Mouse (Mus musculus): ENCODE results near the gene Tmprss7. TPM values are rescaled to one million over a fixed set of nuclear protein-coding genes. Genes with fewer than 3 reads are reported as not detected.
A peak's percentile ranks its signal among the peaks of the same experiment; 100 is the strongest.

Tmprss7 gene
- polyA plus RNA-seq (2015; fragmentation: Nextera tagmentation; extraction: Ambion mirVana): not detected in 2 replicates

DNA sequence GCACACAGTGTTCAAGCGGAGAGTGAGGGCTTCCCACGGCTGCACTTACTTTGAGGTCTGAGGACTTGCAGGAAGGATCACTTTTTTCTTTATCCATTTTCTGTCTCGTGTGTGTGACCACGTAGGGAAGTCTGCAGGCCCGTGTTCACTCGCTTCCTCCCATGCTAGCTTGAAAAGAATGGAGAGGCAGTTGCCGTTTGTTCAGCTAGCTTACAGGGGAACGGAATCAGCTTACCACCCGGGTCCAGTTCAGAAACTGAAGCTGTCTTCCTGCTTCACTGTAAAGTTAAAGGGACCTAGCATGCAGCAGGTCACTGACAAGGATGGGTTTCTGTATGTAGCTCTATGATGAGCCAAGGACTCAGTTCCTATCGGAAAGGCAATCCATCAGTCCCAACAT is at the start of gene Tmprss7:
TSS of gene Tmprss7 (minus strand) at position 101 of the 400 bp plus-strand sequence.
- no peak within 1 kb of the TSS for H3K9ac ChIP-seq (ENCODE audit: low read length)

DNA sequence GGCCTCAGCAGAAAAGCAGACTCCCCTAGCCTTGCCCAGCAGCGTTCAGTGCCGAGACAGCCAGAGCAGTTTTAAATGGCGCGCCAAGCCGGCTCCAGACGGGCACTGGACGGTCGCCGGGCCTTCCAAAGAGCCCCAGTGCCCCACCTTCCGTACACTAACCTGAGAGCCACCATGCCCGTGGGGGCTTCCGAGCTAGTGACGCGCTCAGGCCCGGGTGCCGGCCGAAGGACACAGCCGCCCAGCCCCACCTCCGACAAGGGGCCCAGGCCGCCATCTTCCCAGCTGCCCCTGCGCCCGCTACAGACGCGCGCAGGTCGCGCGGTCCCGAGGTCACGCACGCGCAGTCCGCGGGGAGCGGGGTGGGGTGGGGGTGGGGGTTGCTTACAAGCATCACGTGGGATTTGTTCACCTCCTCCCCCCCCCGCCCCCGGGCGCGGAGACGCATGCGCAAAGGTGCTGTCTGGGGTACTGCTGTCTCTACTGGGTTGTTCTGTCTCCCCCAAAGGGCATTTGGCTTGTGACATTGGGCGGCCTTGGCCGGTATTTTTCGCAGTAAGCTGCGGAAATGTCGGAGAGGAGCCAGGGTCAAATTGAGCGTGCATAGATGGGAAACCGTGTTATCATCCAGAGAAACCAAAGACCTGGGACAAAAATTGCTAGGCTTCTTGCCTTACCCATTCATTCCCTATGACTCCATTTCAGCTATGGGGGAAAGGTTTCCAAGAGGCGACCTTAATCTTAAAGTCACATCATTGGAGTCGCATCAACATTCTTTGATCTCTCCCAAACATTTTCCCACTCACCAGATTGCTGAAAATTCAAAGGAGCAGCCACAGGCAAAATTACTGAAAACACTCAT is 49.4 kb upstream of the Tmprss7 start, which contains the start of gene Abhd10:
TSS of gene Abhd10 (minus strand) at position 341 of the 862 bp plus-strand sequence.
- Histone ChIP-seq H3K27me3 (ENCODE audit: control insufficient read depth, insufficient read depth, low read depth, low read length) (no peaks in the 10 kb centered on the region), H3K4me3 (ENCODE audit: low read length) (peak within 1 kb of the TSS; percentile 89), H3K4me2 (ENCODE audit: low read depth, low read length) (peak within 1 kb of the TSS; percentile 83), H3K27ac (ENCODE audit: low read length) (peak within 1 kb of the TSS; percentile 94), H3K9ac (ENCODE audit: low read length) (peak within 1 kb of the TSS; percentile 96), H3K9me3 (ENCODE audit: control insufficient read depth, low read length) (no peaks in the 10 kb centered on the region), H3K36me3 (ENCODE audit: control insufficient read depth, insufficient read depth, low read length) (peaks cover 7% of the 10 kb centered on the region), H3K4me1 (replicated peaks; ENCODE audit: control insufficient read depth, insufficient read depth, low read length) (peaks cover 5% of the 10 kb centered on the region)
- WGBS: under 1% methylated on average over 38 of the region's 51 CpGs
- peak; percentile 99 for ATAC-seq (ENCODE audit: low read depth)

More for the DNA sequence above, at the start of gene Tmprss7:
- no peak for ATAC-seq (ENCODE audit: low read depth)
- no peaks in the 10 kb centered on the region for H3K36me3 ChIP-seq (ENCODE audit: control insufficient read depth, insufficient read depth, low read length)
- H3K9me3 ChIP-seq (ENCODE audit: control insufficient read depth, low read length): no peaks in the 10 kb centered on the region
- no peak within 1 kb of the TSS for H3K4me2 ChIP-seq (ENCODE audit: low read depth, low read length)
- H3K4me3 ChIP-seq (ENCODE audit: low read length): no peak within 1 kb of the TSS
- no peaks in the 10 kb centered on the region for H3K27me3 ChIP-seq (ENCODE audit: control insufficient read depth, insufficient read depth, low read depth, low read length)
- 65% methylated on average over 10 of the region's 10 CpGs for WGBS
- H3K4me1 ChIP-seq (replicated peaks; ENCODE audit: control insufficient read depth, insufficient read depth, low read length): no peaks in the 10 kb centered on the region
- no peak within 1 kb of the TSS for H3K27ac ChIP-seq (ENCODE audit: low read length)

DNA sequence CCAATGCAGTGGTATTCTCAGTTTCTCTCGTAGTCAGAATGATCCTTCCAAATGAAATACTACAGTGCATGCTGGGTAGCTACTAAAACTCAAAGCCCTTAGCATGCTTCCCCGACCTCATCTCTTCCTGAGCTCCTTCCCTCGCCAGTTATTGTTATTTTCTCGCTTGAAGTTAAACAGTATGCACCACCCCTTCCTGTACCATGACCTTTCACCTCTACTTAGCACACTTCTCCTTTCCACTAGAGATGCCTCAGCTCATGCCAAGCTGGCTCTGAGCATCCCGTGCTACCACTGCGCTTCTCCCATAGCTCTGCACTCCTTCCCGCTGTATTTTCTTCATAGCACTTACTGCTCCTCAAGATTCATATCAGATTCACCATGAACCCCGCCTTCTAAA is 44.4 kb upstream of the Tmprss7 start:
- Histone ChIP-seq H3K4me1 (replicated peaks; ENCODE audit: control insufficient read depth, insufficient read depth, low read length) (peaks cover 3% of the 10 kb centered on the region; the same call in 1 of the 2 replicates), H3K9ac (ENCODE audit: low read length) (no peak overlapping the region), H3K9me3 (ENCODE audit: control insufficient read depth, low read length) (no peaks in the 10 kb centered on the region), H3K4me2 (ENCODE audit: low read depth, low read length) (no peak overlapping the region), H3K27me3 (ENCODE audit: control insufficient read depth, insufficient read depth, low read depth, low read length) (no peaks in the 10 kb centered on the region), H3K36me3 (ENCODE audit: control insufficient read depth, insufficient read depth, low read length) (peaks cover 24% of the 10 kb centered on the region), H3K4me3 (ENCODE audit: low read length) (no peak overlapping the region), H3K27ac (ENCODE audit: low read length) (no peak overlapping the region)
- 83% methylated on average over 8 of the region's 8 CpGs for WGBS
- ATAC-seq (ENCODE audit: low read depth): no peak

DNA sequence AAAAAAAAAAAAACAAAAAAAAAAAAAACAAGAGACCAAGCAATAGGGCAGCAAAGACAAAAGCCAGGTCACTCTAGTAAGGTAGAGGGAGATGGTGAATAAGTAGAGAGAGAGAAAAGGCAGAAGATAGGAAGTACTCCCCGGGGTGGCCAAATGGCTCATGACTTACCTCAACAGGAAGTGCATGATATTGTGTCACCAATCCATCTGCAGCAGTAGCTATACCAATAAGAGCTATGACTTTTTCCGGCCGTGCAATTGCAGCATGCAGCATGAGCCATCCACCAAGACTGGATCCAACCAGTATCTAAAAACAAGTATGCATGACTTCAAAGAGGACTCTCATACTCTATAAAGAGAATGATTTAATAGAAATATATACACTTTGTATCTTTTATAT is 43.3 kb upstream of the Tmprss7 start:
- no peaks in the 10 kb centered on the region for H3K9me3 ChIP-seq (ENCODE audit: control insufficient read depth, low read length)
- peaks cover 28% of the 10 kb centered on the region for H3K36me3 ChIP-seq (ENCODE audit: control insufficient read depth, insufficient read depth, low read length)
- WGBS: 95% methylated on average over 3 of the region's 3 CpGs
- H3K9ac ChIP-seq (ENCODE audit: low read length): no peak overlapping the region
- no peak overlapping the region for H3K4me2 ChIP-seq (ENCODE audit: low read depth, low read length)
- H3K4me3 ChIP-seq (ENCODE audit: low read length): no peak overlapping the region
- ATAC-seq (ENCODE audit: low read depth): no peak
- H3K27ac ChIP-seq (ENCODE audit: low read length): no peak overlapping the region
- H3K27me3 ChIP-seq (ENCODE audit: control insufficient read depth, insufficient read depth, low read depth, low read length): no peaks in the 10 kb centered on the region
- H3K4me1 ChIP-seq (replicated peaks; ENCODE audit: control insufficient read depth, insufficient read depth, low read length): peaks cover 3% of the 10 kb centered on the region; the same call in 1 of the 2 replicates

DNA sequence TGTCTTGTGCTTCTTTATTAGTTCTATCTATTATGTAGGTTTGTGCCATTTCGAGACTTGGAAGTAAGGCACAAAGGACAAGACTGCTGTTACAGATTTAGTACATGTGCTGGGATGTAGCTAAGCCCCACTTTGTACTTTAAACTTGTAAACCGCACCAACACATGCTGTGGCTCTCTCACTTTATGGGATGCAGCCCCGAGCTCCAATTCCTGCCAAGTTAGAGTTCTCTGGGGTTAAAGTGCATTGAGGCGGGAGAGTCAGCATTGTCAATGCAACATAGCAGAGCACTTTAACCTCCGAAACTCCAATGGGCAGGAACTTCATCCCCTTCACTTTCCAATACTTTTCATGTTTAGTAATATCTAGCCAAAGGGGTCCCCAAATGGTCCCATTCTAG is 35.7 kb upstream of the Tmprss7 start:
- Histone ChIP-seq H3K4me3 (ENCODE audit: low read length) (no peak overlapping the region), H3K4me1 (replicated peaks; ENCODE audit: control insufficient read depth, insufficient read depth, low read length) (no peaks in the 10 kb centered on the region; the same call in 1 of the 2 replicates), H3K27ac (ENCODE audit: low read length) (no peak overlapping the region), H3K9me3 (ENCODE audit: control insufficient read depth, low read length) (no peaks in the 10 kb centered on the region), H3K4me2 (ENCODE audit: low read depth, low read length) (no peak overlapping the region), H3K9ac (ENCODE audit: low read length) (no peak overlapping the region), H3K36me3 (ENCODE audit: control insufficient read depth, insufficient read depth, low read length) (peaks cover 18% of the 10 kb centered on the region), H3K27me3 (ENCODE audit: control insufficient read depth, insufficient read depth, low read depth, low read length) (no peaks in the 10 kb centered on the region)
- WGBS: 82% methylated on average over 5 of the region's 5 CpGs
- no peak for ATAC-seq (ENCODE audit: low read depth)

DNA sequence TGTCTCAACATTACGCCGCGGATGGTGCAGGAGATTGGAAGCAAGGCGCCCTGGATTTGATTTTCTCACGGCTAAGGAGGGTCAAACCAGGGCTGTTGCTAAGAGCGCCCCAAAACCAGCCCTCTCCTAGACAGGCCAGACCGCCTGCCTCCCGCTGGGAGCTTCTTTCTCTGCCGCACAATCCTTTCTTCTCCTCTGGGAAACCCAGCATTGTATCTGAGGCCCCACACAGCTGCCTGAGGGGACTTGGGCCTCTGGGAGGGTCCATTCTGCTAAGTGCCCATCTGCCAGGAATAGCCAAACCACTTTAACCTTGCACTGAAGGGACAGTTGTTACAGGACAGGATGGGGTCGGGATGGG is 31.3 kb upstream of the Tmprss7 start:
- H3K27ac ChIP-seq (ENCODE audit: low read length): no peak overlapping the region
- 6% methylated on average over 10 of the region's 10 CpGs for WGBS
- peak overlapping the region; percentile 86 for H3K4me2 ChIP-seq (ENCODE audit: low read depth, low read length)
- H3K9me3 ChIP-seq (ENCODE audit: control insufficient read depth, low read length): no peaks in the 10 kb centered on the region
- H3K9ac ChIP-seq (ENCODE audit: low read length): peak overlapping the region; percentile 58
- ATAC-seq (ENCODE audit: low read depth): peak; percentile 26; the same call in 1 of the 2 replicates
- H3K4me1 ChIP-seq (replicated peaks; ENCODE audit: control insufficient read depth, insufficient read depth, low read length): no peaks in the 10 kb centered on the region; the same call in 1 of the 2 replicates
- no peaks in the 10 kb centered on the region for H3K27me3 ChIP-seq (ENCODE audit: control insufficient read depth, insufficient read depth, low read depth, low read length)
- H3K4me3 ChIP-seq (ENCODE audit: low read length): peak overlapping the region; percentile 52
- 0 out of 2 replicates have a peak, but pooled peaks cover 2% of the 10 kb centered on the region for H3K36me3 ChIP-seq (ENCODE audit: control insufficient read depth, insufficient read depth, low read length)

DNA sequence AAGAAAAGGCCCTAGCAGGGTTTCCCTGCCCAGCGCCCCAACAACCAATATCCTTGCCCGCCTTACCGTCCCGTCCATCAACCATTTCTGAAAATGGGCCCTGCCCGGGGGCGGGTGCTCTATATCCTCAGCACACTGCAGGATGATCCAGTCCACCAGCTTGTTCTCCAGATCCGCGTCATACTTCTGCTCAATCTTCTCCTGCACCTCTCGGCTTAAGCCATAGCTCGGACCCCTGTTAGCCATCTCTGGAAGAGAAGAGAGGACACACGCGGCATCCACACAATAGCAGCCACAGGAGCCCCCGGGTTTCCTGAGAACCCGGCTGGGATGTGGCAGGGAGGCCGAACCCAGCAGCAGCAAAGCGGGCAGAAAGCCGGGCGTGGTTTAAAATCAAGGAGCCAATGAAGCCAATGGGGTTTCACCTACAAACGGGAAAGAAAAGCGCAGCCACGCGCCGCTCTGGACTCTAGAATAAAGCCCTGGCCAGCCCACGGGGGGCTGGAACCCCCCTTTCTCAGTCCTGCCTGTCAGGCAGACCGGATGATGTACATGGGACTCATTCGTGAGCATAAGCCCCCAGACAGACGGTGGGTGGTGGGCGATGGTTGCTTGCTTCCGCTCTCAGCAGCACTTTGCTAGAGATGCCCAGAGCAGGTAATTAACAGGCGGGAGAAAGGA is 30.7 kb upstream of the Tmprss7 start, which contains the start of gene Tagln3:
TSS of gene Tagln3 (minus strand) at position 548 of the 681 bp plus-strand sequence.
- Histone ChIP-seq H3K4me3 (ENCODE audit: low read length) (peak within 1 kb of the TSS; percentile 52), H3K4me2 (ENCODE audit: low read depth, low read length) (peak within 1 kb of the TSS; percentile 86), H3K36me3 (ENCODE audit: control insufficient read depth, insufficient read depth, low read length) (no peaks in the 10 kb centered on the region), H3K9me3 (ENCODE audit: control insufficient read depth, low read length) (no peaks in the 10 kb centered on the region), H3K9ac (ENCODE audit: low read length) (peak within 1 kb of the TSS; percentile 58), H3K27ac (ENCODE audit: low read length) (no peak within 1 kb of the TSS), H3K4me1 (replicated peaks; ENCODE audit: control insufficient read depth, insufficient read depth, low read length) (no peaks in the 10 kb centered on the region; the same call in 1 of the 2 replicates), H3K27me3 (ENCODE audit: control insufficient read depth, insufficient read depth, low read depth, low read length) (no peaks in the 10 kb centered on the region)
- peak; percentile 65 for ATAC-seq (ENCODE audit: low read depth)
- 1% methylated on average over 30 of the region's 30 CpGs for WGBS

DNA sequence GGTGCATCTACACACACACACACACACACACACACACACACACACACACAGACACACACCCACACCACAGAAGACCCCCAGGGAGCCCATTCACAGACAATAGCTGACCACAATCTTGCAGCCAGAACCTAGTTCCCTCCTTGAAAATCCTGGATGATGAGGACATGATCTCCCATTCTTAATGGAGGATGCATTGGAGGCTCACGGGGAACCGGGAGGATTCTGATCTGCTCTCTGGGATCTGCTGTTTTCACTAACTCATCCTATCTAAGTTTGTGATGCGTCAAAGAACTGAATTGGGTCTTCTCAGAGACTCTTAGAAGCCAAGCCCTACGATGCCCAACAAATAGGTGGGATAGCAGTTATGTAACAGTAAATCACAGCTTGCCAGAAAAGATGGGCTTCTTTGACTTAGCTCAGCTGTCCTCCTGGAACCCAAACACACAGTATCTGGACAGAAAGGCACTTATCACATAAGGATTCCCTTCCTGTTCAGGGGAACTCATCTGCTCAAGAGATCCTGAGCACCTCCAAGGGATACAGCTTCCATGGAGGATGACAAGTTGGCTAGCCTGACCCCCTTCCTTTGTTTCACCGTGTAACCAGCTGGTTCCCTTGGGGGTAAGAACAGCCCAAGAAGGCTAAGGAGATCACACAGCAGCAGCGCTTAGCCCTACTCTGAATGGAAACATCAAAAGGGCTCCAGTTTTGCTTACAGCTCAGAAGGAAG is 29.9 kb upstream of the Tmprss7 start:
- Histone ChIP-seq H3K9me3 (ENCODE audit: control insufficient read depth, low read length) (no peaks in the 10 kb centered on the region), H3K4me1 (replicated peaks; ENCODE audit: control insufficient read depth, insufficient read depth, low read length) (no peaks in the 10 kb centered on the region; the same call in 1 of the 2 replicates), H3K36me3 (ENCODE audit: control insufficient read depth, insufficient read depth, low read length) (no peaks in the 10 kb centered on the region), H3K4me3 (ENCODE audit: low read length) (peak overlapping the region; percentile 52; the same call in 1 of the 2 replicates), H3K27ac (ENCODE audit: low read length) (no peak overlapping the region), H3K4me2 (ENCODE audit: low read depth, low read length) (peak overlapping the region; percentile 86), H3K9ac (ENCODE audit: low read length) (peak overlapping the region; percentile 58), H3K27me3 (ENCODE audit: control insufficient read depth, insufficient read depth, low read depth, low read length) (no peaks in the 10 kb centered on the region)
- 53% methylated on average over 6 of the region's 6 CpGs for WGBS
- no peak for ATAC-seq (ENCODE audit: low read depth)

Measured in lung, embryonic 16.5 days (tissue).